Mouse (Mus musculus) ES-Bruce4 (cell line): Measurements from ENCODE around the gene Zfp712.

ENCODE experiments used
- CTCF ChIP-seq: IDR thresholded peaks from one replicate; pipeline ENCODE4 v1.8.1; 2011; ENCODE audit warnings: low read depth, low read length
- EP300 ChIP-seq: IDR thresholded peaks from 2 replicates; pipeline ENCODE4 v1.6.1; 2011; ENCODE audit warnings: low read depth, low read length; ENCODE audit not compliant: insufficient read depth
- POLR2A ChIP-seq: IDR thresholded peaks from one replicate; pipeline ENCODE4 v1.8.1; 2011; ENCODE audit warnings: low read length; ENCODE audit not compliant: insufficient read depth

- TF ChIP-seq EP300: no peak
- no peak for TF ChIP-seq CTCF
- TF ChIP-seq POLR2A: no peak
Measured at GRCm38 (mm10) chr13:67072786-67073185, 11.8 kb upstream of the Zfp712 start.
